Mouse (Mus musculus): Measurements from ENCODE around the gene Chrnb2. TPM values are rescaled to one million over a fixed set of nuclear protein-coding genes. Genes with fewer than 3 reads are reported as not detected.

Chrnb2 gene
- total and polyA plus RNA-seq, 3 experiments = 0.19 to 1.3 (median 0.59) TPM

DNA sequence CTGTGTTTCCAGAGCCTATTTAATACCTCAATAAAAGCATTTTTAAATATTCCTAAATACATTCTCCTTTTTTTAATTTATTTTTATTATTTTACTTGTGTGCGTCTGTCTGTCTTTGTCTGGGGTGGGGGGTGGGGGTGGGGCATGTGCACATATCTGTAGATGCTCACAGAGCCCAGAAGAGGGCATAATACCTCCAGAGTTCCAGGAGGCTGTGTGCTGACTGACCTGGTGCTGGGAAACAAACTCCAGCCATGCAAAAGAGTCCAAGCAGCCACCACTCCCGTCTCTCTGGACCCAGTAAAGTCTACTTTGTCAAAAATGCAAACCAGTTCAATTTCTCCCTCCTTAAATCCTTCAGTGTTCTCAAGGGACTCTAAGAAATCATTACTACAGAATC, 30.2 kb upstream of the Chrnb2 start:
- peaks cover 3 to 21% of the 10 kb centered on the region in 2 experiments; a peak in 3 of 4 replicates for H3K4me1 ChIP-seq (ENCODE audit: control insufficient read depth in 1 of 2, insufficient read depth in 2 of 2)
- H3K79me2 ChIP-seq (replicated peaks; ENCODE audit: control insufficient read depth, extremely low read depth, insufficient read depth, poor library complexity, severe bottlenecking) = no peaks in the 10 kb centered on the region
- DNase-seq (ENCODE audit: extremely low read depth) = no peak
- no peak overlapping the region for H3K4me2 ChIP-seq (ENCODE audit: insufficient read depth, low read depth, poor library complexity, severe bottlenecking)
- H3K4me3 ChIP-seq (replicated peaks in 1 of 3; ENCODE audit: low read depth in 2 of 3, low read length in 2 of 3, poor library complexity in 1 of 3) = no peak overlapping the region
- no peaks in the 10 kb centered on the region for H3K36me3 ChIP-seq (replicated peaks in 1 of 2; ENCODE audit: control insufficient read depth in 1 of 2, insufficient read depth in 1 of 2, low read length in 1 of 2)
- TF ChIP-seq ZNF384 (IDR thresholded peaks at IDR 0.05; ENCODE audit: low read depth, low read length) = no peak
- no peak for TF ChIP-seq CHD1 (IDR thresholded peaks at IDR 0.05; ENCODE audit: low read depth, low read length)
- no peak for TF ChIP-seq KAT2A (IDR thresholded peaks at IDR 0.05; ENCODE audit: insufficient replicate concordance, low read length)
- no peak for TF ChIP-seq PAX5 (IDR thresholded peaks at IDR 0.05; ENCODE audit: low read length)
- TF ChIP-seq CTCF (conservative IDR thresholded peaks at IDR 0.05 in 1 of 2, IDR thresholded peaks at IDR 0.05 in 1 of 2; ENCODE audit: low read depth in 2 of 2, low read length in 2 of 2) = peak in 1 of 2 experiments; percentile 47; a peak in 2 of 4 replicates
- no peak for TF ChIP-seq RCOR1 (conservative IDR thresholded peaks at IDR 0.05; ENCODE audit: low read depth, low read length)
- no peak for TF ChIP-seq MAZ (IDR thresholded peaks at IDR 0.05; ENCODE audit: low read depth, low read length)
- peak; percentile 33 for TF ChIP-seq RAD21 (IDR thresholded peaks at IDR 0.05; ENCODE audit: low read depth, low read length)
- TF ChIP-seq MAX (IDR thresholded peaks at IDR 0.05; ENCODE audit: low read length) = no peak
- TF ChIP-seq SMC3 (IDR thresholded peaks at IDR 0.05; ENCODE audit: low read depth, low read length) = peak; percentile 26
- no peak for TF ChIP-seq USF1 (IDR thresholded peaks at IDR 0.05; ENCODE audit: low read depth, low read length)
- dilution Hi-C loops (cut with MboI; ENCODE audit: extremely low pct_ligation_motif_present, extremely low pct_unique_long_range_greater_than_20kb, low sequenced_read_pairs) (no loop called here), in situ Hi-C loops (cut with MboI; ENCODE audit: low pct_ligation_motif_present, low pct_unique_long_range_greater_than_20kb, low sequenced_read_pairs) (loop anchor here (10.0 to 25.0 kb wide), 2 partner anchors 168 to 280 kb away; partner anchors contain the start of genes Atp8b2 and Tpm3)
- no peak overlapping the region for H3K9ac ChIP-seq (ENCODE audit: insufficient read depth, low read depth)
- H3K27ac ChIP-seq (ENCODE audit: insufficient read depth, low read depth) = no peak overlapping the region
- H3K9me3 ChIP-seq (replicated peaks; ENCODE audit: low read length) = peaks cover 2% of the 10 kb centered on the region
- H3K27me3 ChIP-seq (replicated peaks) = no peaks in the 10 kb centered on the region

DNA sequence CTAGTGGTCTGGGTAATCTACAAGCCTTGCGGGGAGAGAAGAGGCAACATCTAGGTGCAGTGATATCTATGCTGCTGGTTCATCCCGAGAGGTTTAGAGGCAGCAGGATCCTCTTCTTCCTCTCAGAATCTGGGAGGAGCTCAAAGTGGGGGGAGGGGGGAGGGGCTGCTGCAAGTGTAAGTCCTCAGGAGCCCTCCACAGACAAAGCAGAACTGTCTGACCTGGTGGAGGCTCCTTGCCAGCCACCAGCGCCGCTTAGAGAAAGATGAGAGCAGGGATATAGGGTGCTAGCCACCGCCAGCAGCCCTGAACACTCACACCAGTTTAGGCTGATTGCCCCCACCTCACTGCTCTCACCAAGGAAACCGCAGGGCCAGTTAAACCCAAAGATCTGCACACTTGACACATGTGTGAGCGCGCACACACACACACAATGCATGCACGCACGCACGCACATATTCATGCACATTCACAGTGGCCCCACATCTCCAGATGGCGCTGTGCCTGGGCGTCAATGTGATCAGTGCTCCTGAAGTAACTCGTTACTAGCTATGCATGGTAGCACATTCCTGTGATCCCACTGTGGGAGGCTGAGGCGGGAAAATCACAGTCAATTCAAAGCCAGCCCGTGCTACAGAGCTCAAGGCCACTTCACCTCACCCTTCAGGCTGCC, 24.4 kb upstream of the Chrnb2 start:
- Histone ChIP-seq H3K4me2 (ENCODE audit: insufficient read depth, low read depth, poor library complexity, severe bottlenecking) (no peak overlapping the region), H3K27ac (ENCODE audit: insufficient read depth, low read depth) (no peak overlapping the region), H3K4me3 (replicated peaks in 1 of 3; ENCODE audit: low read depth in 2 of 3, low read length in 2 of 3, poor library complexity in 1 of 3) (no peak overlapping the region), H3K9ac (ENCODE audit: insufficient read depth, low read depth) (no peak overlapping the region), H3K27me3 (replicated peaks) (no peaks in the 10 kb centered on the region), H3K4me1 (ENCODE audit: control insufficient read depth in 1 of 2, insufficient read depth in 2 of 2) (peaks cover 2 to 30% of the 10 kb centered on the region in 2 experiments; a peak in 2 of 4 replicates), H3K79me2 (replicated peaks; ENCODE audit: control insufficient read depth, extremely low read depth, insufficient read depth, poor library complexity, severe bottlenecking) (no peaks in the 10 kb centered on the region), H3K9me3 (replicated peaks; ENCODE audit: low read length) (peaks cover 2% of the 10 kb centered on the region), H3K36me3 (replicated peaks in 1 of 2; ENCODE audit: control insufficient read depth in 1 of 2, insufficient read depth in 1 of 2, low read length in 1 of 2) (peaks cover 0 to 5% of the 10 kb centered on the region in 2 experiments)
- in situ Hi-C loops (cut with MboI; ENCODE audit: low pct_ligation_motif_present, low pct_unique_long_range_greater_than_20kb, low sequenced_read_pairs) (loop anchor here (5.0 to 25.0 kb wide), 2 partner anchors 63 to 173 kb away; partner anchors contain the start of gene Atp8b2), dilution Hi-C loops (cut with MboI; ENCODE audit: extremely low pct_ligation_motif_present, extremely low pct_unique_long_range_greater_than_20kb, low sequenced_read_pairs) (no loop called here)
- no peak for DNase-seq (ENCODE audit: extremely low read depth)
- TF ChIP-seq USF2 (conservative IDR thresholded peaks at IDR 0.05; ENCODE audit: low read depth, low read length) (no peak), SIN3A (IDR thresholded peaks at IDR 0.05; ENCODE audit: low read length) (no peak), CTCF (conservative IDR thresholded peaks at IDR 0.05 in 1 of 2, IDR thresholded peaks at IDR 0.05 in 1 of 2; ENCODE audit: low read depth in 2 of 2, low read length in 2 of 2) (peak in 1 of 2 experiments; percentile 14; a peak in 1 of 4 replicates), JUND (conservative IDR thresholded peaks at IDR 0.05; ENCODE audit: low read depth, low read length) (no peak)

All from CH12.LX (cell line).